Mouse (Mus musculus) CH12.LX (cell line): Measurements from ENCODE around the gene Foxq1. TPM values are rescaled to one million over a fixed set of nuclear protein-coding genes. Genes with fewer than 3 reads are reported as not detected.

Source experiments
- DNase-seq: peaks from one replicate; pipeline ENCODE4 v3.0.0-alpha.2; 2013; ENCODE audit errors: extremely low read depth
- H3K27ac ChIP-seq: 2 replicates; pipeline ENCODE4 v1.5.1; 2012; ENCODE audit warnings: low read depth, mild to moderate bottlenecking, control low read depth, moderate library complexity; ENCODE audit not compliant: insufficient read depth
- H3K27me3 ChIP-seq: replicated peaks from 2 replicates; pipeline ENCODE3; 2012; ENCODE audit warnings: inconsistent platforms
- H3K36me3 ChIP-seq, 2 experiments: replicated peaks in 1 of 2; 2 replicates each; pipeline versions ENCODE3 to v1.6.1; 2012; ENCODE audit warnings: inconsistent platforms in 1 of 2, low read length in 1 of 2, mild to moderate bottlenecking in 1 of 2, mixed read lengths in 1 of 2, moderate library complexity in 1 of 2; ENCODE audit not compliant: control insufficient read depth in 1 of 2, insufficient read depth in 1 of 2
- H3K4me1 ChIP-seq, 2 experiments: 2 replicates each; pipeline ENCODE4 v1.6.1; 2012; ENCODE audit warnings: inconsistent platforms in 1 of 2, moderate library complexity in 1 of 2; ENCODE audit not compliant: insufficient read depth in 2 of 2, control insufficient read depth in 1 of 2
- H3K4me2 ChIP-seq: 2 replicates; pipeline ENCODE4 v1.6.1; 2012; ENCODE audit warnings: low read depth, mild to moderate bottlenecking, control low read depth; ENCODE audit not compliant: poor library complexity, insufficient read depth, severe bottlenecking
- H3K4me3 ChIP-seq, 3 experiments: fragments of 150-350 bp in 1 of 3; sonication (generic) in 1 of 3; replicated peaks in 1 of 3; 2 replicates each; pipeline versions ENCODE3 to v1.5.1; 2011 to 2012; ENCODE audit warnings: low read depth in 2 of 3, low read length in 2 of 3, mild to moderate bottlenecking in 2 of 3, moderate library complexity in 2 of 3, control low read depth in 1 of 3, improper control_type of control experiment in 1 of 3, inconsistent platforms in 1 of 3, mixed read lengths in 1 of 3; ENCODE audit not compliant: poor library complexity in 1 of 3
- H3K79me2 ChIP-seq: replicated peaks from 2 replicates; pipeline ENCODE4 v1.6.1; 2012; ENCODE audit warnings: mild to moderate bottlenecking, moderate library complexity; ENCODE audit not compliant: control insufficient read depth, poor library complexity, insufficient read depth, severe bottlenecking; ENCODE audit errors: extremely low read depth
- H3K9ac ChIP-seq: 2 replicates; pipeline ENCODE4 v1.6.1; 2012; ENCODE audit warnings: low read depth, mild to moderate bottlenecking, control low read depth, moderate library complexity; ENCODE audit not compliant: insufficient read depth
- H3K9me3 ChIP-seq: replicated peaks from 2 replicates; pipeline ENCODE3; 2012; ENCODE audit warnings: low read length, inconsistent platforms, mixed read lengths
- BHLHE40 ChIP-seq: IDR thresholded peaks from 2 replicates; pipeline ENCODE4 v1.6.1; 2011; ENCODE audit warnings: mild to moderate bottlenecking, low read depth, low read length, improper control_type of control experiment
- CTCF ChIP-seq, 2 experiments: IDR thresholded peaks in 1 of 2; conservative IDR thresholded peaks in 1 of 2; 2 replicates each; pipeline ENCODE4 v1.5.1; 2011 to 2012; ENCODE audit warnings: low read depth in 2 of 2, low read length in 2 of 2, improper control_type of control experiment in 1 of 2, inconsistent platforms in 1 of 2, mild to moderate bottlenecking in 1 of 2, moderate library complexity in 1 of 2
- ELF1 ChIP-seq: IDR thresholded peaks from 2 replicates; pipeline ENCODE4 v1.6.1; 2014; ENCODE audit warnings: low read depth, mild to moderate bottlenecking, inconsistent platforms, low read length, improper control_type of control experiment
- EP300 ChIP-seq: IDR thresholded peaks from 2 replicates; pipeline ENCODE4 v1.6.1; 2011; ENCODE audit warnings: low read length, improper control_type of control experiment
- ETS1 ChIP-seq: conservative IDR thresholded peaks from 2 replicates; pipeline ENCODE4 v1.6.1; 2012; ENCODE audit warnings: low read depth, mild to moderate bottlenecking, inconsistent platforms, low read length, improper control_type of control experiment, moderate library complexity
- IRF4 ChIP-seq: IDR thresholded peaks from 2 replicates; pipeline ENCODE4 v1.6.1; 2014; ENCODE audit warnings: low read depth, mild to moderate bottlenecking, inconsistent platforms, low read length, improper control_type of control experiment
- JUN ChIP-seq: IDR thresholded peaks from 2 replicates; pipeline ENCODE4 v1.6.1; 2011; ENCODE audit warnings: low read depth, mild to moderate bottlenecking, low read length, improper control_type of control experiment, moderate library complexity; ENCODE audit not compliant: insufficient read depth
- JUND ChIP-seq: conservative IDR thresholded peaks from 2 replicates; pipeline ENCODE4 v1.6.1; 2011; ENCODE audit warnings: low read depth, low read length, improper control_type of control experiment
- MAX ChIP-seq: IDR thresholded peaks from 2 replicates; pipeline ENCODE4 v1.6.1; 2011; ENCODE audit warnings: low read length, improper control_type of control experiment
- MEF2A ChIP-seq: IDR thresholded peaks from 2 replicates; pipeline ENCODE4 v1.6.1; 2014; ENCODE audit warnings: low read depth, mild to moderate bottlenecking, inconsistent platforms, low read length, improper control_type of control experiment, borderline replicate concordance
- MXI1 ChIP-seq: IDR thresholded peaks from 2 replicates; pipeline ENCODE4 v1.6.1; 2011; ENCODE audit warnings: mild to moderate bottlenecking, low read depth, low read length, improper control_type of control experiment
- MYC ChIP-seq: IDR thresholded peaks from 2 replicates; pipeline ENCODE4 v1.6.1; 2011; ENCODE audit warnings: low read depth, mild to moderate bottlenecking, improper control_type of control experiment, low read length
- NELFE ChIP-seq: IDR thresholded peaks from 2 replicates; pipeline ENCODE4 v1.6.1; 2011; ENCODE audit warnings: low read depth, low read length, improper control_type of control experiment
- PAX5 ChIP-seq: IDR thresholded peaks from 2 replicates; pipeline ENCODE4 v1.6.1; 2012; ENCODE audit warnings: low read length, inconsistent platforms, mixed read lengths
- POLR2A ChIP-seq: IDR thresholded peaks from 2 replicates; pipeline ENCODE4 v1.6.1; 2011; ENCODE audit warnings: low read depth, mild to moderate bottlenecking, improper control_type of control experiment, low read length
- POLR2AphosphoS2 ChIP-seq: IDR thresholded peaks from 2 replicates; pipeline ENCODE4 v1.6.1; 2011; ENCODE audit warnings: low read depth, low read length, improper control_type of control experiment
- RAD21 ChIP-seq: IDR thresholded peaks from 2 replicates; pipeline ENCODE4 v1.6.1; 2011; ENCODE audit warnings: low read depth, mild to moderate bottlenecking, low read length, improper control_type of control experiment, moderate library complexity
- SIN3A ChIP-seq: IDR thresholded peaks from 2 replicates; pipeline ENCODE4 v1.6.1; 2012; ENCODE audit warnings: low read length, improper control_type of control experiment, inconsistent platforms
- SMC3 ChIP-seq: IDR thresholded peaks from 2 replicates; pipeline ENCODE4 v1.6.1; 2011; ENCODE audit warnings: low read depth, low read length, improper control_type of control experiment
- TBP ChIP-seq: conservative IDR thresholded peaks from 2 replicates; pipeline ENCODE4 v1.6.1; 2011; ENCODE audit warnings: low read depth, low read length, improper control_type of control experiment
- TCF12 ChIP-seq: IDR thresholded peaks from 2 replicates; pipeline ENCODE4 v1.6.1; 2014; ENCODE audit warnings: low read depth, mild to moderate bottlenecking, inconsistent platforms, low read length, improper control_type of control experiment
- UBTF ChIP-seq: IDR thresholded peaks from 2 replicates; pipeline ENCODE4 v1.6.1; 2012; ENCODE audit warnings: low read depth, mild to moderate bottlenecking, inconsistent platforms, low read length, improper control_type of control experiment, moderate library complexity
- USF1 ChIP-seq: IDR thresholded peaks from 2 replicates; pipeline ENCODE4 v1.6.1; 2014; ENCODE audit warnings: low read depth, mild to moderate bottlenecking, inconsistent platforms, low read length, improper control_type of control experiment
- USF2 ChIP-seq: conservative IDR thresholded peaks from 2 replicates; pipeline ENCODE4 v1.6.1; 2011; ENCODE audit warnings: low read depth, low read length, improper control_type of control experiment
- ZC3H11A ChIP-seq: IDR thresholded peaks from 2 replicates; pipeline ENCODE4 v1.6.1; 2012; ENCODE audit warnings: low read depth, mild to moderate bottlenecking, inconsistent platforms, low read length, improper control_type of control experiment
- dilution Hi-C: fragments of 300-500 bp; cut with MboI; formaldehyde crosslinking; loops from 2 replicates; pipeline ENCODE4 v1.14.3; 2020; ENCODE audit warnings: low sequenced_read_pairs; ENCODE audit not compliant: extremely low pct_unique_long_range_greater_than_20kb, extremely low pct_ligation_motif_present
- in situ Hi-C: fragments of 300-500 bp; cut with MboI; formaldehyde crosslinking; loops from 3 replicates; pipeline ENCODE4 v1.14.3; 2019; ENCODE audit warnings: low sequenced_read_pairs, low pct_ligation_motif_present, low pct_unique_long_range_greater_than_20kb, mixed read lengths
- polyA plus RNA-seq: library from polyadenylated mRNA; unstranded; fragments of >175 nt; gene quantifications from 2 replicates; pipeline ENCODE4 v1.2.1, GENCODE M21; 2012; ENCODE audit warnings: low read depth; ENCODE audit not compliant: insufficient read length
- total RNA-seq, 2 experiments: library from RNA; depleted of rRNA; stranded (reverse); fragments of 300-350 nt in 1 of 2; fragments of >200 nt in 1 of 2; gene quantifications; 2 replicates each; pipeline ENCODE4 v1.2.3; 2012 to 2014

The Foxq1 gene
- total and polyA plus RNA-seq, 3 experiments = not detected

GRCm38 (mm10) chr13:31579866-31580265, 23.9 kb downstream of the Foxq1 start:
- Histone ChIP-seq H3K79me2 (no peaks in the 10 kb centered on the region), H3K4me1 (no peaks in the 10 kb centered on the region), H3K9ac (no peak overlapping the region), H3K4me3 (no peak overlapping the region), H3K9me3 (no peaks in the 10 kb centered on the region), H3K27me3 (no peaks in the 10 kb centered on the region), H3K27ac (no peak overlapping the region), H3K36me3 (no peaks in the 10 kb centered on the region), H3K4me2 (no peak overlapping the region)
- TF ChIP-seq RAD21 (peak; percentile 37), JUND (no peak), ELF1 (no peak), UBTF (no peak), ETS1 (no peak), TCF12 (no peak), BHLHE40 (no peak), JUN (no peak), CTCF (conservative IDR thresholded peaks at IDR 0.05 in 1 of 2, IDR thresholded peaks at IDR 0.05 in 1 of 2; ENCODE audit: low read depth in 2 of 2, low read length in 2 of 2) (peak in 1 of 2 experiments; percentile 43; a peak in 2 of 4 replicates), POLR2A (no peak), EP300 (no peak), SMC3 (peak; percentile 30)
- dilution Hi-C loops (no loop called here), in situ Hi-C loops (no loop called here)
- no peak for DNase-seq

GRCm38 (mm10) chr13:31587341-31587740, 31.4 kb downstream of the Foxq1 start:
- dilution Hi-C loops = no loop called here
- no peaks in the 10 kb centered on the region for H3K27me3 ChIP-seq
- no peak overlapping the region for H3K4me3 ChIP-seq
- no peaks in the 10 kb centered on the region for H3K36me3 ChIP-seq
- no peak for TF ChIP-seq MYC
- TF ChIP-seq MAX = no peak
- no peak for TF ChIP-seq UBTF
- TF ChIP-seq SIN3A = no peak
- TF ChIP-seq USF1 = no peak
- H3K9me3 ChIP-seq = peaks cover 2% of the 10 kb centered on the region
- no peaks in the 10 kb centered on the region for H3K79me2 ChIP-seq
- H3K27ac ChIP-seq = no peak overlapping the region
- no peak overlapping the region for H3K4me2 ChIP-seq
- H3K9ac ChIP-seq = no peak overlapping the region
- in situ Hi-C loops = no loop called here
- no peak for DNase-seq
- H3K4me1 ChIP-seq = peaks cover 0 to 3% of the 10 kb centered on the region in 2 experiments; a peak in 1 of 4 replicates

GRCm38 (mm10) chr13:31599576-31599975, 43.6 kb downstream of the Foxq1 start:
- dilution Hi-C loops (no loop called here), in situ Hi-C loops (no loop called here)
- no peaks in the 10 kb centered on the region for H3K79me2 ChIP-seq
- H3K9me3 ChIP-seq = no peaks in the 10 kb centered on the region
- H3K36me3 ChIP-seq = no peaks in the 10 kb centered on the region
- DNase-seq = no peak
- no peaks in the 10 kb centered on the region for H3K27me3 ChIP-seq
- no peak overlapping the region for H3K27ac ChIP-seq
- TF ChIP-seq TCF12 = no peak
- no peak for TF ChIP-seq TBP
- TF ChIP-seq POLR2AphosphoS2 = no peak
- no peak for TF ChIP-seq NELFE
- no peak for TF ChIP-seq RAD21
- no peak for TF ChIP-seq IRF4
- no peak for TF ChIP-seq USF2
- TF ChIP-seq MXI1 = no peak
- TF ChIP-seq PAX5 = no peak
- no peak for TF ChIP-seq USF1
- TF ChIP-seq JUND = no peak
- TF ChIP-seq BHLHE40 = no peak
- no peak for TF ChIP-seq MEF2A
- no peak for TF ChIP-seq MYC
- no peak for TF ChIP-seq ZC3H11A
- H3K4me1 ChIP-seq = peaks cover 0 to 6% of the 10 kb centered on the region in 2 experiments; a peak in 1 of 4 replicates
- H3K9ac ChIP-seq = no peak overlapping the region
- no peak overlapping the region for H3K4me3 ChIP-seq
- no peak overlapping the region for H3K4me2 ChIP-seq
